Comparison of ENCODE assay signal across 9 mouse cellular contexts in genomic region chr17:31857251-31857650, GRCm38 (mm10). TPM values are rescaled to one million over a fixed set of nuclear protein-coding genes. Genes with fewer than 3 reads are reported as not detected.
DNase-seq lines count a peak whose midpoint lies in the region; ATAC-seq and TF ChIP-seq lines count a peak whose summit lies in the region.
"Had no signal": no experiment of that assay in that cellular context is flagged by ENCODE, and none has a peak within 500 bp of the region (broad histone marks: within the 10 kb centered on the region; RNA-seq: fewer than 3 reads in every experiment).

No protein-coding gene starts in this region.

- H3K4me1 ChIP-seq in forebrain, embryonic 10.5 days, result peaks cover 48% of the 10 kb centered on the region
- H3K4me1 ChIP-seq in forebrain, embryonic 11.5 days (replicated peaks; ENCODE audit: control insufficient read depth, insufficient read depth, low read length), result peaks cover 2% of the 10 kb centered on the region; the same call in 1 of the 2 replicates
- peaks cover 31% of the 10 kb centered on the region for H3K4me1 ChIP-seq in kidney, embryonic 14.5 days (ENCODE audit: control insufficient read depth, insufficient read depth, low read length)
- peaks cover 27% of the 10 kb centered on the region for H3K4me1 ChIP-seq in brown adipose tissue, adult 24 weeks (ENCODE audit: control insufficient read depth, insufficient read depth, insufficient read length, low read length)
- H3K4me1 ChIP-seq in limb, embryonic 14.5 days (ENCODE audit: control insufficient read depth, insufficient read depth, low read length), result peaks cover 22% of the 10 kb centered on the region

- no peak for ATAC-seq in forebrain, embryonic 11.5 days (replicated peaks; ENCODE audit: low FRiP score)
- no peak for ATAC-seq in kidney, embryonic 14.5 days (ENCODE audit: low FRiP score, low TSS enrichment)
- no peak for ATAC-seq in limb, embryonic 14.5 days (ENCODE audit: low FRiP score, low read depth)
- no peak for ATAC-seq in monocyte, adult 5-6 weeks (replicated peaks; ENCODE audit: insufficient number of reproducible peaks, low FRiP score, low TSS enrichment, poor library complexity, severe bottlenecking)
- ATAC-seq: inflammation-experienced regulatory T-cells, adult 6 months had no signal

- DNase-seq in forebrain, embryonic 10.5 days (ENCODE audit: extremely low spot score, low spot score), result no peak
- DNase-seq in forebrain, embryonic 11.5 days (ENCODE audit: low spot score), result no peak
- no peak for DNase-seq in kidney, adult 8-10 months
- no peak for DNase-seq in limb, embryonic 14.5 days (ENCODE audit: low spot score)
- no peak for DNase-seq in T-cell, adult 2 months (ENCODE audit: low spot score)

- H3K36me3 ChIP-seq in forebrain, embryonic 10.5 days (replicated peaks), result peaks cover 15% of the 10 kb centered on the region
- H3K36me3 ChIP-seq in forebrain, embryonic 11.5 days (ENCODE audit: control insufficient read depth, insufficient read depth, low read length), result no peaks in the 10 kb centered on the region
- no peaks in the 10 kb centered on the region for H3K36me3 ChIP-seq in kidney, embryonic 14.5 days (ENCODE audit: control insufficient read depth, insufficient read depth, low read length)
- H3K36me3 ChIP-seq in limb, embryonic 14.5 days (ENCODE audit: control insufficient read depth, insufficient read depth, low read length), result peaks cover 3% of the 10 kb centered on the region; the same call in 1 of the 2 replicates

- no peak overlapping the region for H3K4me3 ChIP-seq in forebrain, embryonic 10.5 days
- no peak overlapping the region for H3K4me3 ChIP-seq in forebrain, embryonic 11.5 days (ENCODE audit: low read depth, low read length)
- H3K4me3 ChIP-seq in kidney, embryonic 14.5 days (ENCODE audit: low read length), result no peak overlapping the region
- H3K4me3 ChIP-seq in brown adipose tissue, adult 24 weeks (ENCODE audit: insufficient read depth, low read depth, low read length), result no peak overlapping the region
- H3K4me3 ChIP-seq in limb, embryonic 14.5 days (replicated peaks; ENCODE audit: low read length), result no peak overlapping the region

- peak overlapping the region; percentile 94 for H3K27ac ChIP-seq in forebrain, embryonic 10.5 days
- no peak overlapping the region for H3K27ac ChIP-seq in forebrain, embryonic 11.5 days (ENCODE audit: low read depth, low read length)
- H3K27ac ChIP-seq in kidney, embryonic 14.5 days (ENCODE audit: low read depth, low read length), result peak overlapping the region; percentile 94
- H3K27ac ChIP-seq in brown adipose tissue, adult 24 weeks (replicated peaks; ENCODE audit: low read depth, low read length), result peak overlapping the region; percentile 99
- peak overlapping the region; percentile 85; the same call in 1 of the 2 replicates for H3K27ac ChIP-seq in limb, embryonic 14.5 days (replicated peaks; ENCODE audit: low read depth, low read length)

- no peak for TF ChIP-seq POLR2A in limb, embryonic 14.5 days (IDR thresholded peaks at IDR 0.05; ENCODE audit: borderline replicate concordance, extremely low read depth, insufficient read depth, insufficient read length)

- H3K4me2 ChIP-seq in forebrain, embryonic 11.5 days (ENCODE audit: low read depth, low read length, severe bottlenecking), result no peak overlapping the region
- no peak overlapping the region for H3K4me2 ChIP-seq in kidney, embryonic 14.5 days (replicated peaks; ENCODE audit: low read depth, low read length)
- no peak overlapping the region for H3K4me2 ChIP-seq in limb, embryonic 14.5 days (replicated peaks; ENCODE audit: low read depth, low read length, severe bottlenecking)

- 88% methylated on average over 4 of the region's 4 CpGs for WGBS in forebrain, embryonic 10.5 days
- 87% methylated on average over 4 of the region's 4 CpGs for WGBS in forebrain, embryonic 11.5 days
- 51% methylated on average over 4 of the region's 4 CpGs for WGBS in kidney, embryonic 14.5 days
- WGBS in limb, embryonic 14.5 days, result 82% methylated on average over 4 of the region's 4 CpGs

- no peaks in the 10 kb centered on the region for H3K9me3 ChIP-seq in forebrain, embryonic 10.5 days
- H3K9me3 ChIP-seq in forebrain, embryonic 11.5 days (ENCODE audit: control insufficient read depth, low read length), result no peaks in the 10 kb centered on the region
- no peaks in the 10 kb centered on the region for H3K9me3 ChIP-seq in kidney, embryonic 14.5 days (ENCODE audit: control insufficient read depth, low read length)
- no peaks in the 10 kb centered on the region for H3K9me3 ChIP-seq in limb, embryonic 14.5 days (ENCODE audit: control insufficient read depth, low read length)

- H3K27me3 ChIP-seq in forebrain, embryonic 10.5 days (ENCODE audit: poor library complexity, severe bottlenecking), result no peaks in the 10 kb centered on the region
- H3K27me3 ChIP-seq in forebrain, embryonic 11.5 days (ENCODE audit: control insufficient read depth, insufficient read depth, low read length), result no peaks in the 10 kb centered on the region
- H3K27me3 ChIP-seq in kidney, embryonic 14.5 days (ENCODE audit: control insufficient read depth, insufficient read depth, low read length), result no peaks in the 10 kb centered on the region
- no peaks in the 10 kb centered on the region for H3K27me3 ChIP-seq in limb, embryonic 14.5 days (ENCODE audit: control insufficient read depth, insufficient read depth, low read length)

- no peak overlapping the region for H3K9ac ChIP-seq in forebrain, embryonic 11.5 days (ENCODE audit: low read length)
- H3K9ac ChIP-seq in kidney, embryonic 14.5 days (ENCODE audit: low read depth, low read length), result peak overlapping the region; percentile 66; the same call in 1 of the 2 replicates
- no peak overlapping the region for H3K9ac ChIP-seq in limb, embryonic 14.5 days (ENCODE audit: low read depth, low read length, severe bottlenecking)

RNA-seq across cellular contexts. Expression of gene Sik1, which starts 1.6 kb away (rescaled TPM):
- 10.0 and 11.4 TPM in 2 replicates for polyA plus RNA-seq in forebrain, embryonic 10.5 days (2016; fragmentation: Nextera tagmentation; extraction: Ambion mirVana)
- 15.6 and 16.7 TPM in 2 replicates for polyA plus RNA-seq in forebrain, embryonic 11.5 days (2014; fragmentation: Nextera tagmentation; extraction: Ambion mirVana)
- 16.8 and 17.3 TPM in 2 replicates for polyA plus RNA-seq in kidney, embryonic 14.5 days (2014; fragmentation: Nextera tagmentation; extraction: Ambion mirVana)
- polyA plus RNA-seq in brown adipose tissue, adult 24 weeks (2012; ENCODE audit: insufficient read depth, insufficient read length, missing spikeins), result 9.6 and 39.2 TPM in 2 replicates
- 19.9 and 23.5 TPM in 2 replicates for polyA plus RNA-seq in limb, embryonic 14.5 days (2012; rRNA removed)
- 22.3 and 26.9 TPM in 2 replicates for polyA plus RNA-seq in limb, embryonic 14.5 days (2014; fragmentation: Nextera tagmentation; extraction: Ambion mirVana)
- 146 to 224 TPM (median 193 TPM) in 3 replicates for total RNA-seq in monocyte, adult 5-6 weeks (2017)
